Mouse (Mus musculus): ENCODE measurements around the gene Klf8.

DNA sequence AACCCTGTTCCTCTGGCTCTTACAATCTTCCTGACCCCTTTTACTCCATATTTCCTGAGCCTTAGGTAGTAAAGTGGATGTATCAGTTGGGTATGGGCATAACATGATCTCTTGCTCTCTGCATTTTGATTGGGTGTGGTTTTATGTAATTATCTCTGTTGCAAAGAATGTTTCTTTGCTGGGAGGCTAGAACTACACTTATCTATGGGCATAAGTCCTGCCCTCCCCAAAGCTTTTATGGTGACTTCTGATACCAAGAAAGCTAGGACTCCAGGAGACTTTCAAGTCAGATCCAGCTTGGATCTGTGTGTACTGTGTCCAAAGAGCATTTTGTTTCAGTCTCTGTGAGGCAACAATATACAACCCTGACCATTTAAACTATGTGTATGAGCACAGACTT is 202.3 kb downstream of the Klf8 start:
- TF ChIP-seq CTCF (conservative IDR thresholded peaks at IDR 0.05; ENCODE audit: low read length) (no peak), POU5F1 (IDR thresholded peaks at IDR 0.05; ENCODE audit: borderline replicate concordance, low read length) (no peak)

Measured in E14TG2a.4 (cell line).